Mouse (Mus musculus): Measurements from ENCODE around the gene Hps1. TPM values are rescaled to one million over a fixed set of nuclear protein-coding genes. Genes with fewer than 3 reads are reported as not detected.

The Hps1 gene
- polyA plus RNA-seq, 1 experiment: 5.7 TPM

GRCm38 (mm10) chr19:42777801-42778200 is 2.0 kb downstream of the Hps1 start:
- Histone ChIP-seq H3K4me3 (ENCODE audit: control insufficient read depth, low read depth, low read length) (no peak overlapping the region), H3K4me1 (ENCODE audit: control insufficient read depth, insufficient read depth, low read length) (peaks cover 9% of the 10 kb centered on the region), H3K36me3 (ENCODE audit: control insufficient read depth, insufficient read depth, low read length) (no peaks in the 10 kb centered on the region), H3K27me3 (ENCODE audit: control insufficient read depth, insufficient read depth, low read length) (no peaks in the 10 kb centered on the region), H3K27ac (ENCODE audit: control insufficient read depth, insufficient read depth, low read depth, low read length) (no peak overlapping the region)
- TF ChIP-seq CTCF (IDR thresholded peaks at IDR 0.05; ENCODE audit: control insufficient read depth, insufficient read depth, insufficient replicate concordance, low read depth, low read length) (peak; percentile 60; the same call in 1 of the 2 replicates), POLR2A (IDR thresholded peaks at IDR 0.05; ENCODE audit: control insufficient read depth, low read depth, low read length) (no peak)

- Histone ChIP-seq H3K36me3 (ENCODE audit: control insufficient read depth, insufficient read depth, low read length) (no peaks in the 10 kb centered on the region), H3K27ac (ENCODE audit: control insufficient read depth, insufficient read depth, low read depth, low read length) (no peak overlapping the region), H3K27me3 (ENCODE audit: control insufficient read depth, insufficient read depth, low read length) (no peaks in the 10 kb centered on the region), H3K4me3 (ENCODE audit: control insufficient read depth, low read depth, low read length) (no peak overlapping the region), H3K4me1 (ENCODE audit: control insufficient read depth, insufficient read depth, low read length) (peaks cover 9% of the 10 kb centered on the region)
- TF ChIP-seq POLR2A (IDR thresholded peaks at IDR 0.05; ENCODE audit: control insufficient read depth, low read depth, low read length): no peak
- TF ChIP-seq CTCF (IDR thresholded peaks at IDR 0.05; ENCODE audit: control insufficient read depth, insufficient read depth, insufficient replicate concordance, low read depth, low read length): peak; percentile 6; the same call in 1 of the 2 replicates
Observed at GRCm38 (mm10) chr19:42776813-42777212, 3.0 kb downstream of the Hps1 start.

GRCm38 (mm10) chr19:42770141-42770872 is 9.5 kb downstream of the Hps1 start:
- Histone ChIP-seq H3K36me3 (ENCODE audit: control insufficient read depth, insufficient read depth, low read length) (no peaks in the 10 kb centered on the region), H3K27ac (ENCODE audit: control insufficient read depth, insufficient read depth, low read depth, low read length) (no peak overlapping the region), H3K27me3 (ENCODE audit: control insufficient read depth, insufficient read depth, low read length) (no peaks in the 10 kb centered on the region), H3K4me1 (ENCODE audit: control insufficient read depth, insufficient read depth, low read length) (no peaks in the 10 kb centered on the region), H3K4me3 (ENCODE audit: control insufficient read depth, low read depth, low read length) (no peak overlapping the region)
- TF ChIP-seq CTCF (IDR thresholded peaks at IDR 0.05; ENCODE audit: control insufficient read depth, insufficient read depth, insufficient replicate concordance, low read depth, low read length): no peak
- no peak for TF ChIP-seq POLR2A (IDR thresholded peaks at IDR 0.05; ENCODE audit: control insufficient read depth, low read depth, low read length)

GRCm38 (mm10) chr19:42769648-42770047 is 10.1 kb downstream of the Hps1 start:
- TF ChIP-seq CTCF (IDR thresholded peaks at IDR 0.05; ENCODE audit: control insufficient read depth, insufficient read depth, insufficient replicate concordance, low read depth, low read length) (no peak), POLR2A (IDR thresholded peaks at IDR 0.05; ENCODE audit: control insufficient read depth, low read depth, low read length) (no peak)
- H3K4me1 ChIP-seq (ENCODE audit: control insufficient read depth, insufficient read depth, low read length): no peaks in the 10 kb centered on the region
- H3K27ac ChIP-seq (ENCODE audit: control insufficient read depth, insufficient read depth, low read depth, low read length): no peak overlapping the region
- H3K27me3 ChIP-seq (ENCODE audit: control insufficient read depth, insufficient read depth, low read length): no peaks in the 10 kb centered on the region
- no peaks in the 10 kb centered on the region for H3K36me3 ChIP-seq (ENCODE audit: control insufficient read depth, insufficient read depth, low read length)
- no peak overlapping the region for H3K4me3 ChIP-seq (ENCODE audit: control insufficient read depth, low read depth, low read length)

- Histone ChIP-seq H3K4me3 (ENCODE audit: control insufficient read depth, low read depth, low read length) (no peak overlapping the region), H3K4me1 (ENCODE audit: control insufficient read depth, insufficient read depth, low read length) (no peaks in the 10 kb centered on the region), H3K27me3 (ENCODE audit: control insufficient read depth, insufficient read depth, low read length) (no peaks in the 10 kb centered on the region), H3K27ac (ENCODE audit: control insufficient read depth, insufficient read depth, low read depth, low read length) (no peak overlapping the region), H3K36me3 (ENCODE audit: control insufficient read depth, insufficient read depth, low read length) (no peaks in the 10 kb centered on the region)
- TF ChIP-seq POLR2A (IDR thresholded peaks at IDR 0.05; ENCODE audit: control insufficient read depth, low read depth, low read length): no peak
- no peak for TF ChIP-seq CTCF (IDR thresholded peaks at IDR 0.05; ENCODE audit: control insufficient read depth, insufficient read depth, insufficient replicate concordance, low read depth, low read length)
Observed at GRCm38 (mm10) chr19:42767361-42767760, 12.4 kb downstream of the Hps1 start.

GRCm38 (mm10) chr19:42764398-42764797 is 15.4 kb downstream of the Hps1 start:
- Histone ChIP-seq H3K4me3 (ENCODE audit: control insufficient read depth, low read depth, low read length) (no peak overlapping the region), H3K27ac (ENCODE audit: control insufficient read depth, insufficient read depth, low read depth, low read length) (no peak overlapping the region), H3K36me3 (ENCODE audit: control insufficient read depth, insufficient read depth, low read length) (no peaks in the 10 kb centered on the region), H3K27me3 (ENCODE audit: control insufficient read depth, insufficient read depth, low read length) (no peaks in the 10 kb centered on the region), H3K4me1 (ENCODE audit: control insufficient read depth, insufficient read depth, low read length) (no peaks in the 10 kb centered on the region)
- no peak for TF ChIP-seq POLR2A (IDR thresholded peaks at IDR 0.05; ENCODE audit: control insufficient read depth, low read depth, low read length)
- no peak for TF ChIP-seq CTCF (IDR thresholded peaks at IDR 0.05; ENCODE audit: control insufficient read depth, insufficient read depth, insufficient replicate concordance, low read depth, low read length)

- peaks cover 4% of the 10 kb centered on the region for H3K4me1 ChIP-seq (ENCODE audit: control insufficient read depth, insufficient read depth, low read length)
- no peak overlapping the region for H3K27ac ChIP-seq (ENCODE audit: control insufficient read depth, insufficient read depth, low read depth, low read length)
- H3K27me3 ChIP-seq (ENCODE audit: control insufficient read depth, insufficient read depth, low read length): no peaks in the 10 kb centered on the region
- H3K4me3 ChIP-seq (ENCODE audit: control insufficient read depth, low read depth, low read length): no peak overlapping the region
- TF ChIP-seq CTCF (IDR thresholded peaks at IDR 0.05; ENCODE audit: control insufficient read depth, insufficient read depth, insufficient replicate concordance, low read depth, low read length) (no peak), POLR2A (IDR thresholded peaks at IDR 0.05; ENCODE audit: control insufficient read depth, low read depth, low read length) (no peak)
- no peaks in the 10 kb centered on the region for H3K36me3 ChIP-seq (ENCODE audit: control insufficient read depth, insufficient read depth, low read length)
Observed at GRCm38 (mm10) chr19:42756671-42757070, 23.1 kb downstream of the Hps1 start.
